Mouse (Mus musculus) olfactory bulb, adult 2 months (tissue): ENCODE results near the gene Mttp.

Experiments used
- CTCF ChIP-seq: fragments of 200-500 bp; IDR thresholded peaks from 2 replicates; pipeline ENCODE4 v1.5.1; 2012; ENCODE audit warnings: low read depth, mild to moderate bottlenecking, low read length, moderate library complexity; ENCODE audit not compliant: insufficient read depth
- POLR2A ChIP-seq: fragments of 200-500 bp; IDR thresholded peaks from 2 replicates; pipeline ENCODE4 v1.6.1; 2012; ENCODE audit warnings: mild to moderate bottlenecking, low read depth, low read length, moderate library complexity; ENCODE audit not compliant: insufficient read depth

DNA sequence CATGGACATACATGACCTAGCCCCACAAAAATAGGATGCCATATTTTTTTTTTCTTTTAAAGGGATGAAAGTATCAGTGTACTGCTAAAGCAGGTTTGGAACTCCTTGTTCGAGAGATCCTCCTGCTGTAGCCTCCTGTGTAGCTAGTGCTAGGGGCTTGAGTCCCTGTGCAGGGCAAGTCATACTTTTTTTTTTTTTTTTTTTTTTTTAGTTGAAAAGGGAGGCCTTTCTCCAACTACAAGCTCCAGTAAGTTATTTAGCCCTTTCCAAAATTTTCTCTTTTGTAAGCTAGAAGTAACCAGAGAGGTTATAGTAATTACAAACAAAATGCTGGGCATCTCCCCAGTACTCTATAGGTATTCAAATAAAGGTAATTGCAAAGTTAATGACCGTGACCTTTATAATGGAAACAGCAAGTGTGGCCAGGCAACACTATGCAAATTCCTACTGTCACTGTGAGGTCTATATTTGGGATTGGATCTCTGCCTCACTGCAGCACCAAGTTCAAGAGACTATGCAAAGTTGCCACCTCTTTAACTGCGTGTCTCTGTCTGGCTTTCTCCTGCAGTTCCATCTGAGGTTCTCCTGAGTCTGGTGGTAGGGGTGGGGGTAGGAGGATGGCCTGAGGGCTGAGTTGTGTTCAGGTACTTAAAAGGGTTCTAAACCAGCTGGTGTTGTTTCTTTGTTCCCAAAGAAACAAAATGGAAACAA lies 103.0 kb downstream of the Mttp start:
- TF ChIP-seq CTCF (no peak), POLR2A (no peak)
